Mouse (Mus musculus) bone marrow macrophage, adult 2 months (primary cell): ENCODE measurements at regions not wholly inside any gene's neighbourhood (a gene's known extent, or its start where the extent isn't known, plus 50 kb on each side); places are given as distances from the start of the nearest gene placed in this dataset.

Experiments
- CTCF ChIP-seq: IDR thresholded peaks from 2 replicates; pipeline ENCODE4 v1.5.1; 2012; ENCODE audit warnings: low read depth, mild to moderate bottlenecking, low read length, moderate library complexity
- POLR2A ChIP-seq: IDR thresholded peaks from 2 replicates; pipeline ENCODE4 v1.6.1; 2012; ENCODE audit warnings: mild to moderate bottlenecking, low read depth, low read length, borderline replicate concordance

- TF ChIP-seq POLR2A: no peak
- TF ChIP-seq CTCF: no peak
These were observed 1181.8 kb upstream of the A1bg start for GRCm38 (mm10) chr15:62104653-62105052.
